Mouse (Mus musculus): ENCODE data around the gene Ralgds. TPM values are rescaled to one million over a fixed set of nuclear protein-coding genes. Genes with fewer than 3 reads are reported as not detected.
A peak's percentile ranks its signal among the peaks of the same experiment; 100 is the strongest.

Gene Ralgds
- total and polyA plus RNA-seq, 2 experiments from 2014 or later, result 76.8 to 197 TPM

- H3K4me1 ChIP-seq (ENCODE audit: insufficient read depth), result no peaks in the 10 kb centered on the region
- no peak overlapping the region for H3K4me3 ChIP-seq (ENCODE audit: low read depth, low read length)
- no peak for DNase-seq
Observed at GRCm38 (mm10) chr2:28495207-28495756, 17.6 kb upstream of the Ralgds start.

GRCm38 (mm10) chr2:28495801-28496595 lies 16.9 kb upstream of the Ralgds start:
- no peak overlapping the region for H3K9ac ChIP-seq
- no peaks in the 10 kb centered on the region for H3K4me1 ChIP-seq (ENCODE audit: insufficient read depth)
- ATAC-seq, result no peak
- no peak overlapping the region for H3K4me3 ChIP-seq (ENCODE audit: low read depth, low read length)
- H3K27me3 ChIP-seq (ENCODE audit: insufficient read depth, low read length), result no peaks in the 10 kb centered on the region
- TF ChIP-seq CTCF (IDR thresholded peaks at IDR 0.05; ENCODE audit: low read depth), result no peak
- H3K27ac ChIP-seq (ENCODE audit: low read depth, low read length), result no peak overlapping the region
- no peaks in the 10 kb centered on the region for H3K36me3 ChIP-seq (ENCODE audit: insufficient read depth)
- no peak overlapping the region for H3K4me2 ChIP-seq (ENCODE audit: low read depth)
- DNase-seq, result no peak
- WGBS, result 86% methylated on average over 16 of the region's 16 CpGs
- no peaks in the 10 kb centered on the region for H3K9me3 ChIP-seq (ENCODE audit: low read length)

More at GRCm38 (mm10) chr2:28495207-28495756, 17.6 kb upstream of the Ralgds start:
- no peaks in the 10 kb centered on the region for H3K27me3 ChIP-seq (ENCODE audit: insufficient read depth, low read length)
- no peaks in the 10 kb centered on the region for H3K36me3 ChIP-seq (ENCODE audit: insufficient read depth)
- no peaks in the 10 kb centered on the region for H3K9me3 ChIP-seq (ENCODE audit: low read length)
- TF ChIP-seq CTCF (IDR thresholded peaks at IDR 0.05; ENCODE audit: low read depth), result peak; percentile 47
- no peak overlapping the region for H3K9ac ChIP-seq
- no peak overlapping the region for H3K27ac ChIP-seq (ENCODE audit: low read depth, low read length)
- H3K4me2 ChIP-seq (ENCODE audit: low read depth), result no peak overlapping the region
- no peak for ATAC-seq
- WGBS, result 87% methylated on average over 14 of the region's 14 CpGs

- no peak within 1 kb of the TSS for H3K27ac ChIP-seq (ENCODE audit: low read depth, low read length)
- H3K9ac ChIP-seq, result no peak within 1 kb of the TSS
- no peak for TF ChIP-seq CTCF (IDR thresholded peaks at IDR 0.05; ENCODE audit: low read depth)
- ATAC-seq (no peak), DNase-seq (no peak)
- H3K9me3 ChIP-seq (ENCODE audit: low read length), result no peaks in the 10 kb centered on the region
- no peak within 1 kb of the TSS for H3K4me3 ChIP-seq (ENCODE audit: low read depth, low read length)
- 72% methylated on average over 5 of the region's 5 CpGs for WGBS
- no peaks in the 10 kb centered on the region for H3K4me1 ChIP-seq (ENCODE audit: insufficient read depth)
- H3K36me3 ChIP-seq (ENCODE audit: insufficient read depth), result no peaks in the 10 kb centered on the region
- H3K27me3 ChIP-seq (ENCODE audit: insufficient read depth, low read length), result no peaks in the 10 kb centered on the region
- H3K4me2 ChIP-seq (ENCODE audit: low read depth), result no peak within 1 kb of the TSS
Observed at GRCm38 (mm10) chr2:28496671-28497070, 16.3 kb upstream of the Ralgds start, which contains the start of gene Gbgt1. Gene Gbgt1 (plus strand): TSS chr2:28496891.

GRCm38 (mm10) chr2:28497561-28497960 lies 15.4 kb upstream of the Ralgds start:
- Histone ChIP-seq H3K4me2 (ENCODE audit: low read depth) (no peak overlapping the region), H3K36me3 (ENCODE audit: insufficient read depth) (no peaks in the 10 kb centered on the region), H3K27ac (ENCODE audit: low read depth, low read length) (no peak overlapping the region), H3K9me3 (ENCODE audit: low read length) (no peaks in the 10 kb centered on the region), H3K27me3 (ENCODE audit: insufficient read depth, low read length) (no peaks in the 10 kb centered on the region), H3K9ac (no peak overlapping the region), H3K4me1 (ENCODE audit: insufficient read depth) (no peaks in the 10 kb centered on the region), H3K4me3 (ENCODE audit: low read depth, low read length) (no peak overlapping the region)
- ATAC-seq (no peak), DNase-seq (no peak)
- TF ChIP-seq CTCF (IDR thresholded peaks at IDR 0.05; ENCODE audit: low read depth), result no peak
- 84% methylated on average over 5 of the region's 5 CpGs for WGBS

GRCm38 (mm10) chr2:28498431-28498830 lies 14.5 kb upstream of the Ralgds start:
- H3K4me2 ChIP-seq (ENCODE audit: low read depth), result no peak overlapping the region
- ATAC-seq (no peak), DNase-seq (no peak)
- no peak overlapping the region for H3K4me3 ChIP-seq (ENCODE audit: low read depth, low read length)
- TF ChIP-seq CTCF (IDR thresholded peaks at IDR 0.05; ENCODE audit: low read depth), result no peak
- H3K9ac ChIP-seq, result no peak overlapping the region
- no peaks in the 10 kb centered on the region for H3K4me1 ChIP-seq (ENCODE audit: insufficient read depth)
- H3K27ac ChIP-seq (ENCODE audit: low read depth, low read length), result no peak overlapping the region
- H3K9me3 ChIP-seq (ENCODE audit: low read length), result no peaks in the 10 kb centered on the region
- WGBS, result 80% methylated on average over 4 of the region's 4 CpGs
- no peaks in the 10 kb centered on the region for H3K27me3 ChIP-seq (ENCODE audit: insufficient read depth, low read length)
- H3K36me3 ChIP-seq (ENCODE audit: insufficient read depth), result no peaks in the 10 kb centered on the region

GRCm38 (mm10) chr2:28502987-28503386 lies 9.9 kb upstream of the Ralgds start:
- Histone ChIP-seq H3K4me3 (ENCODE audit: low read depth, low read length) (no peak overlapping the region), H3K27me3 (ENCODE audit: insufficient read depth, low read length) (no peaks in the 10 kb centered on the region), H3K27ac (ENCODE audit: low read depth, low read length) (no peak overlapping the region), H3K4me1 (ENCODE audit: insufficient read depth) (no peaks in the 10 kb centered on the region), H3K36me3 (ENCODE audit: insufficient read depth) (no peaks in the 10 kb centered on the region), H3K4me2 (ENCODE audit: low read depth) (no peak overlapping the region), H3K9ac (no peak overlapping the region), H3K9me3 (ENCODE audit: low read length) (no peaks in the 10 kb centered on the region)
- no peak for TF ChIP-seq CTCF (IDR thresholded peaks at IDR 0.05; ENCODE audit: low read depth)
- DNase-seq (no peak), ATAC-seq (no peak)
- 87% methylated on average over 10 of the region's 10 CpGs for WGBS

GRCm38 (mm10) chr2:28504676-28505075 lies 8.2 kb upstream of the Ralgds start:
- no peak for ATAC-seq
- DNase-seq, result no peak
- H3K27me3 ChIP-seq (ENCODE audit: insufficient read depth, low read length), result no peaks in the 10 kb centered on the region; the same call in 1 of the 2 replicates
- no peaks in the 10 kb centered on the region for H3K9me3 ChIP-seq (ENCODE audit: low read length)
- H3K9ac ChIP-seq, result no peak overlapping the region
- no peak for TF ChIP-seq CTCF (IDR thresholded peaks at IDR 0.05; ENCODE audit: low read depth)
- H3K27ac ChIP-seq (ENCODE audit: low read depth, low read length), result no peak overlapping the region
- H3K4me2 ChIP-seq (ENCODE audit: low read depth), result no peak overlapping the region
- H3K4me3 ChIP-seq (ENCODE audit: low read depth, low read length), result no peak overlapping the region
- WGBS, result 88% methylated on average over 13 of the region's 13 CpGs
- no peaks in the 10 kb centered on the region for H3K36me3 ChIP-seq (ENCODE audit: insufficient read depth)
- no peaks in the 10 kb centered on the region for H3K4me1 ChIP-seq (ENCODE audit: insufficient read depth)
